ENCODE assay signal across 27 mouse cellular contexts in genomic region chr3:36484292-36484691, GRCm38 (mm10). TPM values are rescaled to one million over a fixed set of nuclear protein-coding genes. Genes with fewer than 3 reads are reported as not detected.
DNase-seq lines count a peak whose midpoint lies in the region; TF ChIP-seq lines count a peak whose summit lies in the region.
"Had no signal": no experiment of that assay in that cellular context is flagged by ENCODE, and none has a peak within 500 bp of the region (broad histone marks: within the 10 kb centered on the region; RNA-seq: fewer than 3 reads in every experiment).

No protein-coding gene starts in this region.

- H3K4me1 ChIP-seq in brown adipose tissue, adult 24 weeks (ENCODE audit: control insufficient read depth, insufficient read depth, insufficient read length, low read length) = peaks cover 8% of the 10 kb centered on the region; the same call in 1 of the 2 replicates

- intact Hi-C loops in left cerebral cortex, adult 2 months (cut with DNase I) = no loop called here

- no peak overlapping the region for H3K4me3 ChIP-seq in left cerebral cortex, adult 2 months
- H3K4me3 ChIP-seq in brown adipose tissue, adult 24 weeks (ENCODE audit: insufficient read depth, low read depth, low read length) = no peak overlapping the region
- H3K4me3 ChIP-seq: embryonic facial prominence, embryonic 10.5 days; embryonic facial prominence, embryonic 12.5 days; forebrain, embryonic 13.5 days; forebrain, embryonic 15.5 days had no signal

- DNase-seq in heart, adult 11 months = peak; percentile 28
- no peak for DNase-seq in heart, postnatal 4 days
- DNase-seq in left cerebral cortex, adult 2 months (ENCODE audit: extremely low spot score in 1 of 2, low spot score in 2 of 2) = no peak
- DNase-seq in left cerebral cortex, adult 11 months (ENCODE audit: low spot score) = no peak
- DNase-seq in brain, adult 2 months (ENCODE audit: low read depth, low spot score) = peak; percentile 56
- DNase-seq in adipocyte (ENCODE audit: low spot score) = no peak
- DNase-seq in cerebellum, adult 9-10 months = no peak
- DNase-seq: adrenal gland, adult 2 months; adrenal gland, postnatal 10 days; adrenal gland, postnatal 25 days; cerebellum, adult 11 months; cerebellum, adult 18-20 months; cerebellum, adult 8-10 months; cerebellum, postnatal 10 days; cerebellum, postnatal 25 days; forebrain, postnatal 0 days had no signal

- no peak for TF ChIP-seq CTCF in left cerebral cortex, adult 2 months (IDR thresholded peaks at IDR 0.05)

- H3K27ac ChIP-seq in left cerebral cortex, adult 2 months = peak overlapping the region; percentile 38
- H3K27ac ChIP-seq in brown adipose tissue, adult 24 weeks (replicated peaks; ENCODE audit: low read depth, low read length) = 0 out of 2 replicates have a peak overlapping the region, but pooled peaks have one; percentile 3
- H3K27ac ChIP-seq: embryonic facial prominence, embryonic 10.5 days; embryonic facial prominence, embryonic 12.5 days; forebrain, embryonic 13.5 days; forebrain, embryonic 15.5 days had no signal

RNA-seq across cellular contexts. Expression of gene 1810062G17Rik, which starts 8.6 kb away (rescaled TPM):
- total RNA-seq in heart, postnatal 4 days (2021) = under 1 TPM; 0.50 to 0.91 TPM
- not detected for total RNA-seq in left cerebral cortex, adult 2 months (2021)
- polyA plus RNA-seq in brown adipose tissue, adult 24 weeks (2012; ENCODE audit: insufficient read depth, insufficient read length, missing spikeins) = 2.1 and 3.8 TPM in 2 replicates
- total RNA-seq: forebrain, postnatal 0 days had no signal
- polyA plus RNA-seq: forebrain, embryonic 15.5 days; frontal cortex, adult 2 months had no signal

RNA-seq across cellular contexts. Expression of gene Anxa5, which starts 8.6 kb away (rescaled TPM):
- total RNA-seq in heart, postnatal 4 days (2021) = 100 to 1,000 TPM; 250 to 254 TPM
- 10 to 100 TPM; 69.0 to 71.9 TPM for total RNA-seq in left cerebral cortex, adult 2 months (2021)
- polyA plus RNA-seq in brown adipose tissue, adult 24 weeks (2012; ENCODE audit: insufficient read depth, insufficient read length, missing spikeins) = 448 and 597 TPM in 2 replicates

RNA-seq across cellular contexts. Expression of gene Gm11549, which starts 37.3 kb away (rescaled TPM):
- total RNA-seq in heart, postnatal 4 days (2021) = under 1 TPM; 0.09 to 0.12 TPM
- 10 to 100 TPM; 35.7 to 44.6 TPM for total RNA-seq in left cerebral cortex, adult 2 months (2021)
- polyA plus RNA-seq in brown adipose tissue, adult 24 weeks (2012; ENCODE audit: insufficient read depth, insufficient read length, missing spikeins) = not detected in 2 replicates
- total RNA-seq: adrenal gland, postnatal 25 days; ES-E14; MEL had no signal
- polyA plus RNA-seq: activated CD4-positive, CD25-positive, alpha-beta regulatory T cell, adult 4 months; C2C12; embryonic facial prominence, embryonic 10.5 days; Patski had no signal

Comparison
In these comparisons a context has a peak if more than half of its experiments do, and no peak if none do; other contexts are left out.
1. DNase-seq: peak in heart, adult 11 months (single experiment) and brain, adult 2 months (single experiment); none in heart, postnatal 4 days (single experiment), left cerebral cortex, adult 2 months (0 of 2), left cerebral cortex, adult 11 months (single experiment), adipocyte (single experiment) and cerebellum, adult 9-10 months (single experiment).
2. RNA of gene Gm11549, which starts 37.3 kb away (total RNA-seq): 35.7 to 44.6 TPM in left cerebral cortex, adult 2 months; 0.09 to 0.12 TPM in heart, postnatal 4 days; every median in the first group is over 10 times any median in the second.